Mouse (Mus musculus): ENCODE measurements around the gene Abi2. TPM values are rescaled to one million over a fixed set of nuclear protein-coding genes. Genes with fewer than 3 reads are reported as not detected.

Abi2 gene
- polyA plus RNA-seq (2016; fragmentation: Nextera tagmentation; extraction: Ambion mirVana): 50.6 and 54.5 TPM in 2 replicates

DNA sequence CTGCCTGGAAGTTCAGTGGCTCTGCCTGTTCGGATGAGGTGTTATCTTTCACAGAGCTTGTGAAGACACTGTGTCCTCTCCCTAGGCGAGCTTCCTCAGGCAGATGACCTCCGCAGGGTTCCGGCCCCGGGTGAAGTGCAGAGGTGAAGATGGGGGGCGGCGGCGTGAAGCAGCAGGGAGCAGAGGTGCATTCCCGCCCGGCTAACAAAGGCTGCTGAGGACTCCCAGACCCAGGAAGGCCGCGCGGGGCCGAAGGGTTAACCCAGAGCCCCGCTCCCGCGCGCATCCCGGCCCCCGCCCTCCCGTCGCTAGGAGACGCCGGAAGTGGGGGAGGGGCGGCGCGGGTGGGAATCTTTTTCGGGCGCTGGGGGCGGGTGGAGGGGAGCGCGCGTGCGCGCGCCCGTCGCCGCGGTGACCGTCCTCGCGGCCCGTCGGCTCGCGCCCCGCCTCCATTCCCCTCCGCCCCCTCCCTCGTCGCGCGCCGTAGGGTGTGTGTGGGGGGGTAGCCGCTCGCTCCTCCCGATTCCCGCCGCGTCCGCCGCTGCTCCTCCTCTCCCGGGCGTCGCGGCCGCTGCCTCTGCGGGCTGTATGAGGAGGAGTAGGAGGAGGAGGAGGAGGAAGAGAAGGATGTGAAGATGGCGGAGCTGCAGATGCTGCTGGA lies at the start of gene Abi2:
Abi2 (plus strand) TSS at position 452 of the 661 bp plus-strand sequence.
- WGBS: under 1% methylated on average over 59 of the region's 69 CpGs
- Histone ChIP-seq H3K36me3 (replicated peaks) (peaks cover 6% of the 10 kb centered on the region), H3K27me3 (ENCODE audit: poor library complexity, severe bottlenecking) (no peaks in the 10 kb centered on the region), H3K4me1 (peaks cover 39% of the 10 kb centered on the region), H3K4me3 (peak within 1 kb of the TSS; percentile 94), H3K9me3 (no peaks in the 10 kb centered on the region), H3K27ac (peak within 1 kb of the TSS; percentile 99)
- peak; percentile 90 for DNase-seq (ENCODE audit: extremely low spot score, low spot score)

DNA sequence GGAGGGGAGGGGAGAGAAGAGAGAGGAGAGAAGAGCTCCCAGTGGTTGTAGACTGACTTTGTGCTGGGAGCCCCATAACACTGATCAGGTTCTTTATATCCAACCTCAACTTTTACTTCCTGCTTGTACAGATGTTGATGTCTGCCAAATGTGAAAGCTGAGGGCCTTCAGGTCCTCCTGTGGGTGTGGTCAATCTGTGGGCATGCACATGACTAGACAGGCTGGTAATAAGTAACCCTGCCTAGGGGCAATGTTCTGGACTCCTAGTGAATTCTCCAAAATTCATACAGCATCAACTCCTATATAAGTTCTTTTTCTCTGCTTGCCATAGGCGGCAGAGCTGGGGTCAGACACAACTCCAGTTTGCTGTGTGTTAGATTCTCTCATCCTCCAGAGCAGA lies 47.8 kb upstream of the Abi2 start:
- no peak overlapping the region for H3K27ac ChIP-seq
- 95% methylated on average over 1 of the region's 1 CpGs for WGBS
- no peak for DNase-seq (ENCODE audit: extremely low spot score, low spot score)

DNA sequence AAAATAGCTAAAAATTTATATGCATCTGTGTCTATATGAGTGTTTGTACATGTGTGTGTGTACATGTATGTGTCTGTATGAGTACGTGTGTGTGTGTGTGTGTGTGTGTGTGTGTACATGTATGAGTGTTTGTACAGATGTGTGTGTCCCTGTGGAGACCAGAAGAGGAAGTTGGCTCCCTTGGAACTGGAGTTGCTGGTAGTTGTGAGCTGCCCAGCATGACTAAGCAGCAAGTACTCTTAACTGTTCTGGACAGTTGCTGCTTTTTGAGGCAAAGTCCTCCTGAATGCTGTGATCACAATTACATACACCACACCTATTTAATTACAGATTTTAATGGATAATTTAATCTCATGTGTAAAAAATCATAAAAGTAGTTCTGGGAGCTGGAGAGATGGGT lies 32.9 kb upstream of the Abi2 start:
- DNase-seq (ENCODE audit: extremely low spot score, low spot score): no peak
- Histone ChIP-seq H3K27ac (no peak overlapping the region), H3K9me3 (no peaks in the 10 kb centered on the region), H3K36me3 (replicated peaks) (peaks cover 94% of the 10 kb centered on the region), H3K27me3 (ENCODE audit: poor library complexity, severe bottlenecking) (no peaks in the 10 kb centered on the region), H3K4me1 (no peaks in the 10 kb centered on the region), H3K4me3 (no peak overlapping the region)
- 80% methylated on average over 1 of the region's 1 CpGs for WGBS

More for the DNA sequence above, 47.8 kb upstream of the Abi2 start:
- H3K36me3 ChIP-seq (replicated peaks): peaks cover 45% of the 10 kb centered on the region
- H3K27me3 ChIP-seq (ENCODE audit: poor library complexity, severe bottlenecking): no peaks in the 10 kb centered on the region
- H3K4me1 ChIP-seq: peaks cover 7% of the 10 kb centered on the region
- H3K4me3 ChIP-seq: no peak overlapping the region
- no peaks in the 10 kb centered on the region for H3K9me3 ChIP-seq

DNA sequence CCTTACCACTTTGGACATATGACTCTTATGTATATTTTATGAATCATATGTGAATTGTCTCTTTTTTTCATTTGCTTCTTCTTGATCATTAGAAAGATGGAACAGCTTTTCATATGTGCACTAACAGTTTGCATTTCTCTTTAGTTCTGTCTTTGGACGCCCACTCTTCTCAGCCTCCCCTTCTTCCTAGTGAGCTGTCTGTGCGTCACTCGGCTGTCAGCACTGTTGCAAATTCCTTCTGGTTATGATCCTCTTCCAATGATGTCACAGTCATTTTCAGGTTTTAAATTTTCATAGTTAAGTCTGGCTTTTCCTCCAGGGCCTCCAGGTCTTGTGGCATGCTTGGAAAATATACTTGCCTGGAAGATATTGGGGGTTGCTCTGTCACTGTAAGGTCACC lies 27.5 kb upstream of the Abi2 start:
- no peaks in the 10 kb centered on the region for H3K27me3 ChIP-seq (ENCODE audit: poor library complexity, severe bottlenecking)
- peaks cover 87% of the 10 kb centered on the region for H3K36me3 ChIP-seq (replicated peaks)
- 92% methylated on average over 3 of the region's 3 CpGs for WGBS
- no peaks in the 10 kb centered on the region for H3K9me3 ChIP-seq
- H3K4me3 ChIP-seq: no peak overlapping the region
- DNase-seq (ENCODE audit: extremely low spot score, low spot score): no peak
- H3K4me1 ChIP-seq: no peaks in the 10 kb centered on the region
- H3K27ac ChIP-seq: no peak overlapping the region

- Histone ChIP-seq H3K27me3 (ENCODE audit: poor library complexity, severe bottlenecking) (no peaks in the 10 kb centered on the region), H3K27ac (no peak overlapping the region), H3K36me3 (replicated peaks) (no peaks in the 10 kb centered on the region), H3K9me3 (no peaks in the 10 kb centered on the region), H3K4me1 (peaks cover 24% of the 10 kb centered on the region), H3K4me3 (no peak overlapping the region)
- DNase-seq (ENCODE audit: extremely low spot score, low spot score): no peak
- WGBS: 95% methylated on average over 1 of the region's 1 CpGs
Measured at GRCm38 (mm10) chr1:60404848-60405247, 4.6 kb upstream of the Abi2 start.

DNA sequence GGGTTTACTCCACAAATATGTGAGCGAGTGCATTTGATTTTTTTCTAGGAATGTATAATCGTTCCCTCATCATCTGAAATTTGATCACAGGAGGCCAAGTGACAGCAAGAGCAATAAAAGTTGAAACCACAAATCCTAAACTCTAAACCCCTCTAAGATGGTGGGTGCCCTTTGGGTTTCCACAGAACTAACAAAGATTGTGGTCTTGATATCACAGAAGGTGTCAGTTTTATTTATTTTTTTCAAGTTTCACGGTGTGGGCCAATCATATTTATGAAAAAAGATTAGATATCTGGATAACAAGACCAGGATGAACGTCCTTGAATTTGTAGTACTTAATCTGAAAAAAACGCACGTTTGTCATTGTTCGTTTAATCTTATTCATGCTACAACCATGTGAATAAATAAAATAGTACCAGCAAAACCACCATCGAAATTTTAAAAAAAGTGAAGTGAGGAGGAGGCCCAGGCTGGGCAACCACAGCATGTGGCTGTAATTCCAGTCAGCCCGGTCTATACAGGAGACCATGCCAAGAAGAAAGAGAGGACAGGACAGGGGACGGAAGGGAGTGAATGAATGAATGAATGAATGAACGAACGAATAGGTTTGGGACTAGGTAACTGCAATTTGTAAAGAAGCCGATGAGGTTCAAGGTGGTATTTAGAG lies 785 bp upstream of the Abi2 start:
- Histone ChIP-seq H3K9me3 (no peaks in the 10 kb centered on the region), H3K4me3 (peak overlapping the region; percentile 94), H3K27me3 (ENCODE audit: poor library complexity, severe bottlenecking) (no peaks in the 10 kb centered on the region), H3K36me3 (replicated peaks) (peaks cover 4% of the 10 kb centered on the region), H3K27ac (peak overlapping the region; percentile 99), H3K4me1 (peaks cover 39% of the 10 kb centered on the region)
- WGBS: 23% methylated on average over 13 of the region's 13 CpGs
- DNase-seq (ENCODE audit: extremely low spot score, low spot score): no peak

DNA sequence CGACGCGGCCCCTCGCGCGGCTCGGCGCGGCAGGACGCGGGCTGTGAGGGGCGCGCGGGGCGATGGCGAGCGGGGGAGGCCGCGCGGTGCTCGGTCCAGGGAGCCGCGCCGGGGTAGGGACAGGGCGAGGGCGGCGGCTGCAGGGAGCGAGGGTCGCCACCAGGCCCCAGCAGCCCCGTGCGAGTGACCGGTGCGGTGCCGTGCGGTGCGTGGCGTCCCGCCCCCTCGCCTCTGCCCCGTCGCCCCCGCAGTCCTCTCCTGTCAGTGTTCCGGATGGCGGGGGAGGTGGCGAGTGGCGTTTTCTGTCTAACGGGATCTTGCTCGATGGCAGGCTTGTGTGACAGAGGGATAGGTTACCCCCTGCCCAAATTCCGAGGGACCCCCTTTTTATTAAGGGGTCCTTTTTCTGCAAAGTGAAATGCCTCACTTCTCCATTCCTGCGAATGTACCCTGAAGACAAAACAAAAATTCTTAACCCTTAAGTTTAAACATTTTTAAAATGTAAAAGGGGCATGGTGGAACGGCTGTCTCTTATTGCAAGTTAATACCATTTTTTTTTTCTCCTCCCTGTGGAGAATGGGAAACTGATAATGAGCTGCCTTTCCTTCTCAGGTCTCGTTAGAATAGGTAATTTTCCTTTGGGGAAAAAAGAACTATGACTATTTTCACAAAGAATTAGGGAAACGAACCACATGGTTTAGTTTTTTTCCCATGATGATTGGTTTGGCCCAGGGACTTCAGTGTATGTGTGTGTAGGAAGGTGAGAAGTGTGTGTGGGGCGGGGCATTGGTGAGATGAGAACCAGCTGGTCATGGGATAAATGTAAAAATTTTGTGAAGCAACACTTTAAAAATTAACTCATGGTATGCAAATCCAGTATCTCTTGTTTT lies 754 bp downstream of the Abi2 start:
- Histone ChIP-seq H3K27me3 (ENCODE audit: poor library complexity, severe bottlenecking) (no peaks in the 10 kb centered on the region), H3K4me1 (peaks cover 39% of the 10 kb centered on the region), H3K9me3 (no peaks in the 10 kb centered on the region), H3K36me3 (replicated peaks) (peaks cover 8% of the 10 kb centered on the region), H3K27ac (peak overlapping the region; percentile 99), H3K4me3 (peak overlapping the region; percentile 94)
- under 1% methylated on average over 53 of the region's 54 CpGs for WGBS
- DNase-seq (ENCODE audit: extremely low spot score, low spot score): peak; percentile 50

- H3K27me3 ChIP-seq (ENCODE audit: poor library complexity, severe bottlenecking): no peaks in the 10 kb centered on the region
- WGBS: 92% methylated on average over 3 of the region's 3 CpGs
- no peak for DNase-seq (ENCODE audit: extremely low spot score, low spot score)
Measured at GRCm38 (mm10) chr1:60416724-60417123, 7.3 kb downstream of the Abi2 start.

DNA sequence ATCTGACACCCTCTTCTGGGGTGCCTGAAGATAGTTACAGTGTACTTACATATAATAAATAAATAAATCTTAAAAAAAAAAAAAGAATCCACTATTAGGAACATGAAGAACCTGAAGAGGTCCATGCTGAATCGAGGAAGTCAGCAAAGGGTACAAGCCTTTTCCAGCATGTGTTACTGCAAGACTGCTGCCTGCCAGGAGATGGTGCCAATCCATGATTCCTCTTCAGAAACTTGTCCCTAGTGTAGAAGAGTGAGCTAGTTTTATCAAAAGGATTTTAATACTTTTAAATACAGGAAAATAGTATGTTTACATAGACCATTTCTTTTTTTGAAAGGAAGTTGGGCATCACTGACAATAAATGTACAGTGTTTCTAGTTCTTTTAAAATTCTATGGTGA lies 14.5 kb downstream of the Abi2 start:
- Histone ChIP-seq H3K4me3 (no peak overlapping the region), H3K27ac (no peak overlapping the region), H3K27me3 (ENCODE audit: poor library complexity, severe bottlenecking) (no peaks in the 10 kb centered on the region), H3K36me3 (replicated peaks) (peaks cover 16% of the 10 kb centered on the region), H3K9me3 (no peaks in the 10 kb centered on the region; the same call in 1 of the 2 replicates), H3K4me1 (peaks cover 7% of the 10 kb centered on the region)
- DNase-seq (ENCODE audit: extremely low spot score, low spot score): no peak
- WGBS: 100% methylated on average over 1 of the region's 1 CpGs

More at GRCm38 (mm10) chr1:60416724-60417123, 7.3 kb downstream of the Abi2 start:
- Histone ChIP-seq H3K4me3 (no peak overlapping the region), H3K36me3 (replicated peaks) (peaks cover 27% of the 10 kb centered on the region), H3K9me3 (peaks cover 7% of the 10 kb centered on the region; the same call in 1 of the 2 replicates), H3K4me1 (peaks cover 3% of the 10 kb centered on the region), H3K27ac (no peak overlapping the region)

- Histone ChIP-seq H3K27me3 (ENCODE audit: poor library complexity, severe bottlenecking) (no peaks in the 10 kb centered on the region), H3K27ac (no peak overlapping the region), H3K36me3 (replicated peaks) (peaks cover 10% of the 10 kb centered on the region), H3K9me3 (no peaks in the 10 kb centered on the region; the same call in 1 of the 2 replicates), H3K4me1 (peaks cover 12% of the 10 kb centered on the region), H3K4me3 (no peak overlapping the region)
- DNase-seq (ENCODE audit: extremely low spot score, low spot score): no peak
- 92% methylated on average over 2 of the region's 2 CpGs for WGBS
Measured at GRCm38 (mm10) chr1:60428341-60428740, 18.9 kb downstream of the Abi2 start.

DNA sequence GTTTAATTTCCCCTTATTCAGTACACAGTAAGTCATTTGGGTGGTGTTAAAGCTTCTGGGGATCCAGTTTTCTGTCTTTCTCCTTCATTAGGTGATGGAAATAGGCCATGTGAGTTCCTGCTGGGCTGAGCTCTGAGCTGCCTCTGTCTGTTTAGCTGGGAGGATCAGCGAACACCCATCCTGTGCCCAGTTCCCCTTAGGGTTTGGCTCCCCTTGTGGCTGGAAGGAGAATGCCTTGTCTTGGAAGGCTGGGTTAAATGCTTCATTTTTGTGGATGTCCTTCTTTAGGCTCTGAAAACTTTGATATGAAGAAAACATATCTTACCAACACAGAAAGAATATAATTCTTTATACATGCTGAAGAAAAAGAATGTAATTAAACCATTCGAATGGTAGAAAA lies 19.5 kb downstream of the Abi2 start:
- H3K27me3 ChIP-seq (ENCODE audit: poor library complexity, severe bottlenecking): no peaks in the 10 kb centered on the region
- H3K36me3 ChIP-seq (replicated peaks): peaks cover 10% of the 10 kb centered on the region
- H3K27ac ChIP-seq: no peak overlapping the region
- H3K4me3 ChIP-seq: no peak overlapping the region
- H3K9me3 ChIP-seq: no peaks in the 10 kb centered on the region; the same call in 1 of the 2 replicates
- peaks cover 12% of the 10 kb centered on the region for H3K4me1 ChIP-seq
- no peak for DNase-seq (ENCODE audit: extremely low spot score, low spot score)
- WGBS: 70% methylated on average over 2 of the region's 2 CpGs

DNA sequence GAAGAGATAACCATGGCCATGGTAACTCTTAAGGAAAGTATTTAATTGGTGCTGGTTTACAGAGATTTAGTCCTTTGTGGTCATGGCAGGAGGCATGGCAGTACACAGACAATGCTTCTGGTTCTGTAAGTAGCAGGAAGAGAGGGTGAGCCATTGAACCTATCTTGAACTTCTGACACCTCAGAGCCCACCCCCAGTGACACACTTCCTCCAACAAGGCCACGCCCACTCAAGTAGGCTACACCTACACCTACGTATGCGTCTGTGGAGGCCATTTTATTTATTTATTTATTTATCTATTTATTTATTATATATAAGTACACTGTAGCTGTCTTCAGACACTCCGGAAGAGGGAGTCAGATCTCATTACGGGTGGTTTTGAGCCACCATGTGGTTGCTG lies 22.1 kb downstream of the Abi2 start:
- H3K27me3 ChIP-seq (ENCODE audit: poor library complexity, severe bottlenecking): no peaks in the 10 kb centered on the region
- H3K4me3 ChIP-seq: no peak overlapping the region
- peaks cover 16% of the 10 kb centered on the region for H3K36me3 ChIP-seq (replicated peaks)
- 92% methylated on average over 5 of the region's 5 CpGs for WGBS
- no peak overlapping the region for H3K27ac ChIP-seq
- H3K4me1 ChIP-seq: peaks cover 8% of the 10 kb centered on the region
- no peak for DNase-seq (ENCODE audit: extremely low spot score, low spot score)
- no peaks in the 10 kb centered on the region; the same call in 1 of the 2 replicates for H3K9me3 ChIP-seq
